Mouse (Mus musculus) kidney, embryonic 14.5 days (tissue): ENCODE data around the gene Epb42. TPM values are rescaled to one million over a fixed set of nuclear protein-coding genes. Genes with fewer than 3 reads are reported as not detected.
"Not testable (repeated sequence)": the region's sequence is repeated elsewhere in the genome, so short reads cannot be mapped to it uniquely, and the experiment has no call there.

ENCODE experiments used
- ATAC-seq: fragments of 200-750 bp; cut with Nextera tagmentation; 2 replicates; pipeline ENCODE4 v1.8.0; 2017; ENCODE audit warnings: moderate number of reproducible peaks, mild to moderate bottlenecking, moderate TSS enrichment, moderate library complexity; ENCODE audit not compliant: low FRiP score, low TSS enrichment
- H3K27ac ChIP-seq: fragments of 300-500 bp; sonication (generic); 2 replicates; pipeline ENCODE4 v1.5.1; 2014; ENCODE audit warnings: low read depth, mild to moderate bottlenecking, low read length, moderate library complexity, mixed read lengths
- H3K27me3 ChIP-seq: fragments of 300-500 bp; sonication (generic); 2 replicates; pipeline ENCODE4 v1.6.1; 2014; ENCODE audit warnings: mild to moderate bottlenecking, low read length; ENCODE audit not compliant: control insufficient read depth, insufficient read depth
- H3K36me3 ChIP-seq: fragments of 300-500 bp; sonication (generic); 2 replicates; pipeline ENCODE4 v1.6.1; 2014; ENCODE audit warnings: low read length, mixed read lengths; ENCODE audit not compliant: control insufficient read depth, insufficient read depth
- H3K4me1 ChIP-seq: fragments of 300-500 bp; sonication (generic); 2 replicates; pipeline ENCODE4 v1.6.1; 2014; ENCODE audit warnings: low read length, mixed read lengths; ENCODE audit not compliant: control insufficient read depth, insufficient read depth
- H3K4me2 ChIP-seq: fragments of 300-500 bp; sonication (generic); replicated peaks from 2 replicates; pipeline ENCODE4 v1.6.1; 2014; ENCODE audit warnings: low read depth, mild to moderate bottlenecking, low read length
- H3K4me3 ChIP-seq: fragments of 300-500 bp; sonication (generic); 2 replicates; pipeline ENCODE4 v1.5.1; 2014; ENCODE audit warnings: mild to moderate bottlenecking, low read length
- H3K9ac ChIP-seq: fragments of 300-500 bp; sonication (generic); 2 replicates; pipeline ENCODE4 v1.6.1; 2014; ENCODE audit warnings: low read depth, mild to moderate bottlenecking, low read length, moderate library complexity
- H3K9me3 ChIP-seq: fragments of 300-500 bp; sonication (generic); 2 replicates; pipeline ENCODE4 v1.6.1; 2016; ENCODE audit warnings: low read length; ENCODE audit not compliant: control insufficient read depth
- WGBS: fragments of 180-500 bp; shearing (Covaris S2); extraction: QIAGEN DNeasy Blood & Tissue Kit; methylation state at CpG from one replicate; pipeline ENCODE4 v1.1.7; 2014; 5-methylcytosine and 5-hydroxymethylcytosine counted together
- polyA plus RNA-seq: library from polyadenylated mRNA; unstranded; fragments of >200 nt; fragmentation: Nextera tagmentation; extraction: Ambion mirVana; gene quantifications from 2 replicates; pipeline ENCODE4 v1.2.1, GENCODE M21; 2014

The Epb42 gene
- polyA plus RNA-seq, 1 experiment from 2014 or later = 0.93 TPM

GRCm38 (mm10) chr2:121055915-121056314 is 19.0 kb upstream of the Epb42 start:
- Histone ChIP-seq H3K4me3 (no peak overlapping the region), H3K27me3 (no peaks in the 10 kb centered on the region), H3K9me3 (no peaks in the 10 kb centered on the region), H3K27ac (no peak overlapping the region), H3K36me3 (no peaks in the 10 kb centered on the region), H3K4me2 (no peak overlapping the region), H3K9ac (no peak overlapping the region), H3K4me1 (no peaks in the 10 kb centered on the region)
- WGBS = 92% methylated on average over 6 of the region's 6 CpGs
- no peak for ATAC-seq

- WGBS = 68% methylated on average over 2 of the region's 2 CpGs
- Histone ChIP-seq H3K36me3 (no peaks in the 10 kb centered on the region), H3K9ac (no peak overlapping the region), H3K27ac (no peak overlapping the region), H3K4me1 (no peaks in the 10 kb centered on the region), H3K27me3 (no peaks in the 10 kb centered on the region), H3K4me3 (no peak overlapping the region), H3K4me2 (no peak overlapping the region), H3K9me3 (no peaks in the 10 kb centered on the region)
- ATAC-seq = no peak
These were observed 17.2 kb upstream of the Epb42 start for GRCm38 (mm10) chr2:121054060-121054459.

GRCm38 (mm10) chr2:121052176-121052575 is 15.3 kb upstream of the Epb42 start:
- WGBS = 91% methylated on average over 5 of the region's 5 CpGs
- Histone ChIP-seq H3K9me3 (no peaks in the 10 kb centered on the region), H3K9ac (no peak overlapping the region), H3K4me3 (no peak overlapping the region), H3K4me1 (no peaks in the 10 kb centered on the region), H3K27ac (no peak overlapping the region), H3K27me3 (no peaks in the 10 kb centered on the region), H3K36me3 (no peaks in the 10 kb centered on the region), H3K4me2 (no peak overlapping the region)
- ATAC-seq = no peak

GRCm38 (mm10) chr2:121045653-121046052 is 8.8 kb upstream of the Epb42 start:
- WGBS = 77% methylated on average over 4 of the region's 4 CpGs
- no peak overlapping the region for H3K9ac ChIP-seq
- no peak for ATAC-seq
- no peak overlapping the region for H3K4me3 ChIP-seq
- H3K4me1 ChIP-seq = no peaks in the 10 kb centered on the region
- no peaks in the 10 kb centered on the region for H3K27me3 ChIP-seq
- H3K27ac ChIP-seq = no peak overlapping the region
- no peaks in the 10 kb centered on the region for H3K9me3 ChIP-seq
- no peak overlapping the region for H3K4me2 ChIP-seq
- H3K36me3 ChIP-seq = no peaks in the 10 kb centered on the region

- Histone ChIP-seq H3K4me3 (no peak overlapping the region), H3K4me2 (no peak overlapping the region), H3K9ac (no peak overlapping the region), H3K9me3 (no peaks in the 10 kb centered on the region), H3K27ac (no peak overlapping the region), H3K4me1 (no peaks in the 10 kb centered on the region), H3K27me3 (no peaks in the 10 kb centered on the region), H3K36me3 (no peaks in the 10 kb centered on the region)
- no peak for ATAC-seq
- WGBS = 38% methylated on average over 5 of the region's 5 CpGs
These were observed 4.2 kb upstream of the Epb42 start for GRCm38 (mm10) chr2:121041098-121041497.

GRCm38 (mm10) chr2:121039382-121039781 is 2.5 kb upstream of the Epb42 start:
- Histone ChIP-seq H3K4me2 (no peak overlapping the region), H3K4me3 (no peak overlapping the region), H3K36me3 (no peaks in the 10 kb centered on the region), H3K27me3 (no peaks in the 10 kb centered on the region), H3K4me1 (no peaks in the 10 kb centered on the region), H3K27ac (no peak overlapping the region), H3K9ac (no peak overlapping the region), H3K9me3 (no peaks in the 10 kb centered on the region)
- 100% methylated on average over 1 of the region's 1 CpGs for WGBS
- no peak for ATAC-seq

- not testable (repeated sequence) for ATAC-seq, H3K9ac ChIP-seq, H3K4me3 ChIP-seq, H3K4me2 ChIP-seq, H3K4me1 ChIP-seq, H3K27me3 ChIP-seq, H3K9me3 ChIP-seq, H3K36me3 ChIP-seq, H3K27ac ChIP-seq
- WGBS = 90% methylated on average over 1 of the region's 1 CpGs
These were observed 2.0 kb upstream of the Epb42 start for GRCm38 (mm10) chr2:121038851-121039250.

- Histone ChIP-seq H3K9ac (no peak overlapping the region), H3K27me3 (no peaks in the 10 kb centered on the region), H3K4me1 (no peaks in the 10 kb centered on the region), H3K9me3 (no peaks in the 10 kb centered on the region), H3K4me3 (no peak overlapping the region), H3K36me3 (no peaks in the 10 kb centered on the region), H3K4me2 (no peak overlapping the region), H3K27ac (no peak overlapping the region)
- ATAC-seq = no peak
- WGBS = 57% methylated on average over 5 of the region's 5 CpGs
These were observed 14.0 kb downstream of the Epb42 start for GRCm38 (mm10) chr2:121022918-121023317.

GRCm38 (mm10) chr2:121017151-121017550 is 19.7 kb downstream of the Epb42 start:
- H3K9ac ChIP-seq = no peak overlapping the region
- H3K4me3 ChIP-seq = no peak overlapping the region
- H3K27ac ChIP-seq = no peak overlapping the region
- H3K9me3 ChIP-seq = no peaks in the 10 kb centered on the region
- H3K36me3 ChIP-seq = peaks cover 31% of the 10 kb centered on the region
- no peak for ATAC-seq
- H3K4me2 ChIP-seq = no peak overlapping the region
- WGBS = 90% methylated on average over 1 of the region's 1 CpGs
- H3K4me1 ChIP-seq = no peaks in the 10 kb centered on the region
- no peaks in the 10 kb centered on the region for H3K27me3 ChIP-seq

GRCm38 (mm10) chr2:121016226-121016625 is 20.6 kb downstream of the Epb42 start:
- H3K4me1 ChIP-seq = no peaks in the 10 kb centered on the region
- H3K4me2 ChIP-seq = no peak overlapping the region
- H3K36me3 ChIP-seq = peaks cover 35% of the 10 kb centered on the region
- H3K9ac ChIP-seq = no peak overlapping the region
- no peak overlapping the region for H3K27ac ChIP-seq
- 87% methylated on average over 9 of the region's 9 CpGs for WGBS
- no peak for ATAC-seq
- no peaks in the 10 kb centered on the region for H3K27me3 ChIP-seq
- no peaks in the 10 kb centered on the region for H3K9me3 ChIP-seq
- no peak overlapping the region for H3K4me3 ChIP-seq
